Mouse (Mus musculus) heart, embryonic 11.5 days (tissue): Measurements from ENCODE around the gene Clasp1. TPM values are rescaled to one million over a fixed set of nuclear protein-coding genes. Genes with fewer than 3 reads are reported as not detected.

Experiments used
- ATAC-seq: fragments of 200-750 bp; cut with Nextera tagmentation; replicated peaks from 2 replicates; pipeline ENCODE4 v1.8.0; 2017; ENCODE audit warnings: moderate library complexity; ENCODE audit not compliant: insufficient number of reproducible peaks, low FRiP score, low TSS enrichment
- H3K27ac ChIP-seq: fragments of 300-500 bp; sonication (generic); 2 replicates; pipeline ENCODE4 v1.5.1; 2014; ENCODE audit warnings: mild to moderate bottlenecking, low read depth, low read length
- H3K27me3 ChIP-seq: fragments of 300-500 bp; sonication (generic); 2 replicates; pipeline ENCODE4 v1.6.1; 2014; ENCODE audit warnings: mild to moderate bottlenecking, low read length, mixed read lengths; ENCODE audit not compliant: control insufficient read depth, insufficient read depth
- H3K36me3 ChIP-seq: fragments of 300-500 bp; sonication (generic); 2 replicates; pipeline ENCODE4 v1.6.1; 2014; ENCODE audit warnings: mild to moderate bottlenecking, low read length, moderate library complexity, mixed read lengths; ENCODE audit not compliant: control insufficient read depth, insufficient read depth
- H3K4me1 ChIP-seq: fragments of 300-500 bp; sonication (generic); 2 replicates; pipeline ENCODE4 v1.6.1; 2014; ENCODE audit warnings: low read length; ENCODE audit not compliant: control insufficient read depth, insufficient read depth
- H3K4me2 ChIP-seq: fragments of 300-500 bp; sonication (generic); 2 replicates; pipeline ENCODE4 v1.6.1; 2014; ENCODE audit warnings: mild to moderate bottlenecking, moderate library complexity
- H3K4me3 ChIP-seq: fragments of 300-500 bp; sonication (generic); 2 replicates; pipeline ENCODE4 v1.5.1; 2014; ENCODE audit warnings: low read depth, low read length
- H3K9ac ChIP-seq: fragments of 300-500 bp; sonication (generic); 2 replicates; pipeline ENCODE4 v1.6.1; 2014; ENCODE audit warnings: mild to moderate bottlenecking, low read depth, low read length, moderate library complexity
- H3K9me3 ChIP-seq: fragments of 300-500 bp; sonication (generic); replicated peaks from 2 replicates; pipeline ENCODE4 v1.6.1; 2016; ENCODE audit warnings: low read length; ENCODE audit not compliant: control insufficient read depth
- WGBS: fragments of 180-500 bp; shearing (Covaris S2); extraction: QIAGEN DNeasy Blood & Tissue Kit; methylation state at CpG from one replicate; pipeline ENCODE4 v1.1.7; 2014; ENCODE audit not compliant: insufficient replicate concordance; 5-methylcytosine and 5-hydroxymethylcytosine counted together
- polyA plus RNA-seq: library from polyadenylated mRNA; unstranded; fragments of >200 nt; fragmentation: Nextera tagmentation; extraction: Ambion mirVana; gene quantifications from 2 replicates; pipeline ENCODE4 v1.2.1, GENCODE M21; 2014

Gene Clasp1
- polyA plus RNA-seq, 1 experiment from 2014 or later = 87.3 TPM

DNA sequence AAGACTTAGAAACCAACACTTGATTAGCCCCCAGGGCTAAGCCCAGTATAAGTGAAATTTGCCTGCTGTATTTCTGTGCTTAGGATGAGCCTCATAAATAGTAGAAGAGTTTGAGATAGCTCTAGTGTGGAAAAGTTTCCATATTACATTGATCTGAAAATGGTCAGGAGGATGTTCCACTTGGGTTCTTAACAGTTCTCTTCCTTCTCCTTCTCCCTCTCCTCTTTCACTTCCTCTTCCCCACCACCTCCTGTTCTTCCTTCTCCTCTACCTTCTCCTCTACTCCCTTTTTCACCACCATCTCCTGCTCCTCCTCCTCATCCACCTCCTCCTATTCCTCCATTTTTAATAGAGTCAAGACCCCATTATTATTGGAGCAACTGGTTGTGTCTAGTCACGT lies 59.4 kb downstream of the Clasp1 start:
- no peaks in the 10 kb centered on the region for H3K27me3 ChIP-seq
- WGBS = 84% methylated on average over 1 of the region's 1 CpGs
- no peak overlapping the region for H3K9ac ChIP-seq
- H3K4me3 ChIP-seq = no peak overlapping the region
- H3K27ac ChIP-seq = no peak overlapping the region
- H3K36me3 ChIP-seq = no peaks in the 10 kb centered on the region
- no peak overlapping the region for H3K4me2 ChIP-seq
- no peaks in the 10 kb centered on the region for H3K9me3 ChIP-seq
- no peak for ATAC-seq
- H3K4me1 ChIP-seq = peaks cover 21% of the 10 kb centered on the region

DNA sequence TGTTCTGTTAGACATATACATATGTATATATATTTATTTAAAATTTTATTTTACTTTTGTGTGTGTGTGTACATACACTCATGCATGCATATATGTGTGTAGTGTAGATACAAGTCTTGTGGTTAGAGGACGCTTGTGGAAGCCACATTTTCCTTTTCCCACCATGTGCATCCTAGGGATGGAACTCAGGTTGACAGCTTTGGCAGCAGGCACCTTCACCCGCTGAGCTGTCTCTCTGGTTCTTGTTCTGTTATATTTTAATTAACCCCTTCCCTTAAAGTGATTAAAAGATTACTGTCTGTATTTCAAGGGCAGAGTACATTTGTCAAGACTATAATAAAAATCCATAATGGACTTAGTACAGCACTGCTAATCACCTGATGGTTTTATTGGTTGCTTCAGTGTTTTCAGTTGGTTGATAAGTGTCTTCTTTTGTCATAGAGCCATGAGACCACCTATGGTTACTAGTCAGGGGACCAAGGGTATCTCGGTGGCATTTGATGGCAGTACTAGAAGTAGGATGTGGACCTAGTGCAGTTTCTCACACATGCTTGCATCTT lies 62.1 kb downstream of the Clasp1 start:
- no peaks in the 10 kb centered on the region for H3K9me3 ChIP-seq
- peaks cover 7% of the 10 kb centered on the region for H3K4me1 ChIP-seq
- no peaks in the 10 kb centered on the region for H3K36me3 ChIP-seq
- WGBS = 87% methylated on average over 3 of the region's 3 CpGs
- H3K27me3 ChIP-seq = no peaks in the 10 kb centered on the region
- H3K27ac ChIP-seq = no peak overlapping the region
- H3K4me3 ChIP-seq = no peak overlapping the region
- no peak overlapping the region for H3K4me2 ChIP-seq
- ATAC-seq = no peak
- H3K9ac ChIP-seq = no peak overlapping the region

DNA sequence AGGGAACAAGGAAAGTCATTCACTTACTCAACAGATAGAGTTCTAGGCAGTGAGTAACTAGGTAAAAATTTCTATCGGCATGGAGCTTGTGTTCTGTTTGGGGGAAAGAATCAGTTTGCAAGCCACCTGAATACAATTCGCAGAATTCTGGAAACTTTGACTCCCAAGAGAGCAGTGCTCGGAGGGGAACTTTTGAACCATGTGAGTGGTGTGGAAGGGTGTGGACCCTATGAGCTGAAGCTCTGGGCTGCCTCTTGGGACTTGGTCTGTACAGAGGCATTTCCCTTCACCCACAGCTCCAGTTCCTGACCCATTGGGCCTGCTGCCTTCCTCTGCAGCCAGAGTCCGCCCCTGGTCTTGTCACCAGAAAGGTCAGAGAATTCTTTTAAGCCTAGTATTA lies 64.7 kb downstream of the Clasp1 start:
- Histone ChIP-seq H3K27me3 (no peaks in the 10 kb centered on the region), H3K4me1 (peaks cover 22% of the 10 kb centered on the region), H3K4me2 (no peak overlapping the region), H3K36me3 (no peaks in the 10 kb centered on the region), H3K4me3 (no peak overlapping the region), H3K9ac (no peak overlapping the region), H3K27ac (no peak overlapping the region), H3K9me3 (no peaks in the 10 kb centered on the region)
- no peak for ATAC-seq
- WGBS = 88% methylated on average over 4 of the region's 4 CpGs

DNA sequence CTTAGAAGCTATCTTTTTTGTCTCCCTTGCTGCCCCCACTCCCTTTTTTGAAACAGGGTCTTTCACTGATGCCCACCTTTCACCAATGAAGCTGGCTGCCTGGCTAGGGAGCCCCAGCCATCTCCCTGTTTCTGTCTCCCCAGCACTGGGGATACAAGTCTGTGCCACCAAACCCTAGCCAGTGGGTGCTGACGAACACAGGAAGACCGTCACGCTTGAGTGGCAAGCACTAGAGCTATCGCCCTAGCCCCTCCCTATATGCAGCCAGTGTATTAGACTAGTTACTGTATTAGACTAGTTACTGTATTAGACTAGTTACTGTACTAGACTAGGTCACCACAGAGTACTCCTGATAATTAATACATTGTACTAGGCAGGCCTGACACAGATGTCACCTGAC lies 66.0 kb downstream of the Clasp1 start:
- Histone ChIP-seq H3K4me1 (peaks cover 24% of the 10 kb centered on the region), H3K9ac (no peak overlapping the region), H3K4me3 (no peak overlapping the region), H3K36me3 (no peaks in the 10 kb centered on the region), H3K27me3 (no peaks in the 10 kb centered on the region), H3K9me3 (no peaks in the 10 kb centered on the region), H3K4me2 (no peak overlapping the region), H3K27ac (no peak overlapping the region)
- ATAC-seq = no peak
- 92% methylated on average over 4 of the region's 4 CpGs for WGBS

DNA sequence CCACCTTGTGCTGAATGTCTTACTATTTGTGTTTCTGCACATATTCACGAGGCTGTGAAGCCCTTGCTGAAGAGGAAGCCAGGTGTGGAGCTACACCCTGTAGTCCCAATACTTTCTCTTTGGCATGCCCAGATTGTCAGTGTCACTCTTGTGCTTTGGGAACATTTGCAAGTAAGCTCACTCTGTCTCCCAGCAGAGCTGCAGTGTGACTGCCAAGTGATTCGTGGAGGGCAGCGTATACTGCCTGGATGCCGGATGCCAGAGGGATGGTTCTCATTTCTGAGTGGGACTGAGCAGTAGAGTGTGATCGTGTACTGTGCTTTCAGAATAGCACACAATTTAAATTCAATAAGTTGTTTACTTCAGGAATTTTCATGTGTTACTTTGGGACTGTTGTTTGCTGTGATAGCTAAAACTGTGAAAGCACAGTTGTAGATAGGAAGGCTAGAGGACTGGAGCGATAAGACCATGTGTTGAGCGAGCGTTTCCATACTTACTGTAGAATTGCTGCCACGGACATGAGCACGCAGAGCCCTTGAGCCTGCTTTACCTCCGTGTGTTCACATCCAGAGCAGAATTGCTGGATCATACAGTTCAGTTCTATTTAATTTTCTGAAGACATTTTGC lies 68.5 kb downstream of the Clasp1 start:
- peak overlapping the region; percentile 56 for H3K9ac ChIP-seq
- no peaks in the 10 kb centered on the region for H3K36me3 ChIP-seq
- H3K4me1 ChIP-seq = peaks cover 25% of the 10 kb centered on the region
- H3K4me3 ChIP-seq = peak overlapping the region; percentile 18
- no peaks in the 10 kb centered on the region for H3K9me3 ChIP-seq
- 25% methylated on average over 11 of the region's 11 CpGs for WGBS
- H3K27ac ChIP-seq = peak overlapping the region; percentile 68
- H3K4me2 ChIP-seq = peak overlapping the region; percentile 80
- no peaks in the 10 kb centered on the region for H3K27me3 ChIP-seq
- ATAC-seq = no peak

DNA sequence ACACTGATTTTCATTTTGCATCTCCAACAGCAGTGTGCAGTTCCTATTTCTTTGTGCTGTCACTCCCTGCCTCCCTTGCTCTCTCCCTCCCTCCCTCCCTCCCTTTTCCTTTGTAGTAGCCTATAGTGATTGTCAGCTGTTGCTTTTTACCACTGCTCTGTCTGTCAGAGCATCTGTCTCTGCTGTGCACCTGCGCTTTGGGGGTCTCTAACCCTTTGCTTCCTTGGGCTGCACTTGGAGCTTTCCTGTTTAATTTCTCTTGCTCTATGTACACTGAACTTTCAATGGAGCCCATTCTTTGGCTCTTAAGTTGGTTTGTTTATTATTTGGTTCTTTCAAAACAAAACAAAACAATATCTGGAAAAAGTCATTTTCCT lies 69.0 kb downstream of the Clasp1 start:
- no peak for ATAC-seq
- Histone ChIP-seq H3K4me3 (peak overlapping the region; percentile 18; the same call in 1 of the 2 replicates), H3K4me2 (peak overlapping the region; percentile 80), H3K4me1 (peaks cover 25% of the 10 kb centered on the region), H3K36me3 (no peaks in the 10 kb centered on the region), H3K9ac (peak overlapping the region; percentile 56; the same call in 1 of the 2 replicates), H3K27me3 (no peaks in the 10 kb centered on the region), H3K9me3 (no peaks in the 10 kb centered on the region), H3K27ac (peak overlapping the region; percentile 68)
- WGBS = 41% methylated on average over 1 of the region's 1 CpGs

DNA sequence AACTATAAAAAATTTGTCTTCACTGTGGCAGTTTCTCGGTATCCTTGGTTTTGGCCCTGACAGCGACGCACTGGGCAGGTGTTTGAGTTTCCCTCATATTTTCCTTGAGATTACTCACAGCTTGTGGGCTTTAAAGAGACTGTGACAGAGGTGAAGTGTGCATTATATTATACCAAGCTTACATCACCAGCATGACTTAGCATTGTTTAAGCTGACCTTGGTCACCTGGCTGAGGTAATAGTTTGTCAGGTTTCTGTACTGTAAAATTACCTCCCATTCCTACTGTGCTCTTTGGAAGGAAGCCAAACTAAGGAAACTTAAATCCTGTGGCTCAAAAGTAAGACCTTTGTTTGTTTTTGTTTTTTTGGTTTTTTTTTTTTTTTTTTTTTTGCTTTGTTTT lies 69.4 kb downstream of the Clasp1 start:
- no peaks in the 10 kb centered on the region for H3K9me3 ChIP-seq
- H3K4me2 ChIP-seq = peak overlapping the region; percentile 80
- H3K27me3 ChIP-seq = no peaks in the 10 kb centered on the region
- 58% methylated on average over 3 of the region's 3 CpGs for WGBS
- H3K4me1 ChIP-seq = peaks cover 25% of the 10 kb centered on the region
- H3K9ac ChIP-seq = no peak overlapping the region
- H3K4me3 ChIP-seq = no peak overlapping the region
- no peak overlapping the region for H3K27ac ChIP-seq
- H3K36me3 ChIP-seq = no peaks in the 10 kb centered on the region
- no peak for ATAC-seq

DNA sequence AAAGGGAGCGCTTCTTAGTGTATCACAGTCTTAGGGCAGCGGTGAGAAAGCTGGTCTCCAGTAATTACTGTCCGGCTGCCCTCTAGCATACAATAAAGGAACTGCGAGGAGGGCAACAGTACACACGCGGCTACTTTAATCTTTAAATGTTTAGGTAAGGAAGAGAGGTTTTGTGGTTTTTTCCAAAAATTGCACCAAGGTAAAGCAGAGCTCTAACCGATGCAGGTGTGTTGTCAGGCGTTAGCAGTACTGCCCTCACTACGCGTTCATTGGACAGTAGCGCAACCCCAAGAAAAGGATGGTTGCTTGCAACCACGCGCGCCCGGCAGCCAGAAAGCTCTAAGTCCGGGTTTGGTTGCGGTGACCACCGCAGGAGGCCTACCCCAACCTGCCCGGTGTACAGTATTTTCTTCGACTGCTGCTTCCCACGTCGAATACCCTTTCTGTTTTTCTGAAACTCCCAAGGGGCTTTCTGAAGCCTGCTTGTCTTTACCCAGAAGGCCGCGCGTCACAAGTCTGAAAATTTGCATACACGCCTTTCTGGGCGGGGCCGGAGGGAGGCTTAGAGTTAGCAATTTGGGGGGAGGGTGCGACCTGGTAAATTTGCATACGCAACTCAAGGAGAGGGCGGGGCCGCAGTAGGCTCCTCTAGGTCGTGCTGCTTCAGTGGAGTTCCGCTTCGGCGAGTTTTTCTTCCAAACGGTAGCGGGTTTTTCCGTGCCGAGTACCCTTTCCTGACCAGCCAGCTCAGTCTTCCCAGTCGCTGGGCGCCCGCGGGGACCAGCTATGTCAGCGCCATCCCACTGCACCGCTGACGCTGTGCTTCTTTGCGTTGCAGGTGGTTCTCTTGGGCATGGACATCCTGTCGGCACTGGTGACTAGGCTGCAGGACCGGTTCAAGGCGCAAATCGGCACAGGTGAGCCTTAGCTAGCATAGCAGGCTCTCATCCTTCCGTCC lies 70.4 kb downstream of the Clasp1 start:
- H3K27me3 ChIP-seq = no peaks in the 10 kb centered on the region
- under 1% methylated on average over 53 of the region's 53 CpGs for WGBS
- peaks cover 4% of the 10 kb centered on the region; the same call in 1 of the 2 replicates for H3K36me3 ChIP-seq
- peak overlapping the region; percentile 78 for H3K9ac ChIP-seq
- peak; percentile 91 for ATAC-seq
- peak overlapping the region; percentile 98 for H3K27ac ChIP-seq
- H3K4me2 ChIP-seq = peak overlapping the region; percentile 80
- H3K9me3 ChIP-seq = no peaks in the 10 kb centered on the region
- peaks cover 25% of the 10 kb centered on the region for H3K4me1 ChIP-seq
- H3K4me3 ChIP-seq = peak overlapping the region; percentile 58
